Mouse (Mus musculus): ENCODE results near the gene Gxylt1. TPM values are rescaled to one million over a fixed set of nuclear protein-coding genes. Genes with fewer than 3 reads are reported as not detected.

Gxylt1 gene
- polyA plus RNA-seq, 1 experiment from 2014 or later, result 11.5 TPM

DNA sequence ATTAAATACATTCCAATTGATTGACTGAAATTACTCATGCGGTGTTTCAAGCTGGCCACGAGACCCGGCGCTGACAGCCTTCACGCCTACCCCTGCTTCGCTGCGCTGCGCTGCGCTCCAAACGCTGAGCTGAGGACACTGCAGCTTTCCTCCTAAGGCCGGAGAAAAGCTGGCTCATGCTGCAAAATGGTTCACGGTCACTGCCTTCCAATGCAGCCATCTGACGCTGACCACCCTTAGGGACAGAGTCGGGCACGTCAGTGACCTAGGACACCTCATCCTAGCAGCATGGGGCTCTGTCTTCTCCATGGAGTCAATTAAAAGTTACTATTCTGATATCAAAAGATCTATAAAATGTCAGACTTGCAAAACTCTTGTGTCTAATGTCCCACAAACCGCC, 8.6 kb downstream of the Gxylt1 start:
- WGBS, result 84% methylated on average over 16 of the region's 16 CpGs
- no peak for ATAC-seq (ENCODE audit: insufficient read depth, low FRiP score)
- Histone ChIP-seq H3K9ac (ENCODE audit: low read length) (no peak overlapping the region), H3K4me1 (ENCODE audit: control insufficient read depth, insufficient read depth, low read length) (peaks cover 8% of the 10 kb centered on the region; the same call in 1 of the 2 replicates), H3K27me3 (ENCODE audit: control insufficient read depth, insufficient read depth, low read length) (no peaks in the 10 kb centered on the region), H3K4me2 (ENCODE audit: low read depth, low read length) (no peak overlapping the region), H3K36me3 (ENCODE audit: control insufficient read depth, insufficient read depth, low read length) (no peaks in the 10 kb centered on the region), H3K9me3 (replicated peaks; ENCODE audit: control insufficient read depth, low read length) (no peaks in the 10 kb centered on the region), H3K4me3 (replicated peaks; ENCODE audit: low read length) (no peak overlapping the region), H3K27ac (ENCODE audit: low read length) (no peak overlapping the region)

DNA sequence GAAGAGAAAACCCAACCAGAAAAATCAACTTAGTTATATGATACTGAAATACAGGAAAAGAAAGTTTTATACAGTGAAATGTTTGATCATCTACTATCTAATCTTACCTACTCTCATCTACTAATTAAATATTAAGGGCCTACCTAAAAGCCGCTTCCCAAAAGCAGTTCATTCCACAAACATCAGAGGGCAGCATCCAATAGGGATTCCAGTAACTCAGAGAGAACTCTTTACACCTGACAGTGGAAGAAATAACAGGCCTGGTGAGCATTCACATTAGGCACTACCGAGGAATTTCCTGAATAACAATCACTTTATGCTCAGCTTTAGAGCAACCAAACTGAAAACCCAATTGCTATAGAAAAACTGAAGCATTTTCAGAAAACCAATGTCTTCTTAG, 9.3 kb downstream of the Gxylt1 start:
- H3K27ac ChIP-seq (ENCODE audit: low read length), result no peak overlapping the region
- ATAC-seq (ENCODE audit: insufficient read depth, low FRiP score), result no peak
- H3K9me3 ChIP-seq (replicated peaks; ENCODE audit: control insufficient read depth, low read length), result no peaks in the 10 kb centered on the region
- H3K4me3 ChIP-seq (replicated peaks; ENCODE audit: low read length), result no peak overlapping the region
- no peaks in the 10 kb centered on the region for H3K27me3 ChIP-seq (ENCODE audit: control insufficient read depth, insufficient read depth, low read length)
- no peaks in the 10 kb centered on the region for H3K36me3 ChIP-seq (ENCODE audit: control insufficient read depth, insufficient read depth, low read length)
- no peak overlapping the region for H3K4me2 ChIP-seq (ENCODE audit: low read depth, low read length)
- H3K9ac ChIP-seq (ENCODE audit: low read length), result no peak overlapping the region
- WGBS, result 41% methylated on average over 2 of the region's 2 CpGs
- peaks cover 8% of the 10 kb centered on the region; the same call in 1 of the 2 replicates for H3K4me1 ChIP-seq (ENCODE audit: control insufficient read depth, insufficient read depth, low read length)

DNA sequence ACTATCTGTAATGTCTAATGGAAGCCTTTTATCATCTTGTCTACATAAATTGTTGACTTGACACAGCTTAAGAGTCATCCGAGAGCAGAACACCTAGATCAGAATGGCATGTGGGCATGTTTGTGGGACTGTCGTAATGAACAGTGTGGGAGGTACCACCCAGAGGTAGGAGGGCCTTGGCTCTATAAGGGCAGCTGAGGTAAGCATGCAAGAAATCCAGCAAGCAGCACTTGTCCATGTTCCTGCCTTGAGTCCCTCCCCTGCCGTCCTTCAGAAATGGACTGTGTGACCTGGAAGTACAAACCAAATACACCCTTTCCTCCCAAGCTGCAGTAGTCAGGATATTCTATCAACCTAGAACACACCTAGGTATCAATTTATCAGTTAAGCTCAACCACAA, 9.7 kb downstream of the Gxylt1 start:
- Histone ChIP-seq H3K4me1 (ENCODE audit: control insufficient read depth, insufficient read depth, low read length) (peaks cover 8% of the 10 kb centered on the region; the same call in 1 of the 2 replicates), H3K4me2 (ENCODE audit: low read depth, low read length) (no peak overlapping the region), H3K4me3 (replicated peaks; ENCODE audit: low read length) (no peak overlapping the region), H3K9ac (ENCODE audit: low read length) (no peak overlapping the region), H3K9me3 (replicated peaks; ENCODE audit: control insufficient read depth, low read length) (no peaks in the 10 kb centered on the region), H3K27me3 (ENCODE audit: control insufficient read depth, insufficient read depth, low read length) (no peaks in the 10 kb centered on the region), H3K27ac (ENCODE audit: low read length) (no peak overlapping the region), H3K36me3 (ENCODE audit: control insufficient read depth, insufficient read depth, low read length) (no peaks in the 10 kb centered on the region)
- no peak for ATAC-seq (ENCODE audit: insufficient read depth, low FRiP score)
- WGBS, result 57% methylated on average over 3 of the region's 3 CpGs

GRCm38 (mm10) chr15:93264221-93264620, 10.8 kb downstream of the Gxylt1 start:
- 80% methylated on average over 3 of the region's 3 CpGs for WGBS
- Histone ChIP-seq H3K4me2 (ENCODE audit: low read depth, low read length) (no peak overlapping the region), H3K4me3 (replicated peaks; ENCODE audit: low read length) (no peak overlapping the region), H3K9me3 (replicated peaks; ENCODE audit: control insufficient read depth, low read length) (no peaks in the 10 kb centered on the region), H3K36me3 (ENCODE audit: control insufficient read depth, insufficient read depth, low read length) (no peaks in the 10 kb centered on the region), H3K27me3 (ENCODE audit: control insufficient read depth, insufficient read depth, low read length) (no peaks in the 10 kb centered on the region), H3K27ac (ENCODE audit: low read length) (no peak overlapping the region), H3K4me1 (ENCODE audit: control insufficient read depth, insufficient read depth, low read length) (peaks cover 8% of the 10 kb centered on the region; the same call in 1 of the 2 replicates), H3K9ac (ENCODE audit: low read length) (no peak overlapping the region)
- ATAC-seq (ENCODE audit: insufficient read depth, low FRiP score), result no peak

- no peak overlapping the region for H3K9ac ChIP-seq (ENCODE audit: low read length)
- H3K4me2 ChIP-seq (ENCODE audit: low read depth, low read length), result no peak overlapping the region
- H3K4me3 ChIP-seq (replicated peaks; ENCODE audit: low read length), result no peak overlapping the region
- 74% methylated on average over 7 of the region's 7 CpGs for WGBS
- ATAC-seq (ENCODE audit: insufficient read depth, low FRiP score), result no peak
- H3K9me3 ChIP-seq (replicated peaks; ENCODE audit: control insufficient read depth, low read length), result no peaks in the 10 kb centered on the region
- H3K36me3 ChIP-seq (ENCODE audit: control insufficient read depth, insufficient read depth, low read length), result 0 out of 2 replicates have a peak, but pooled peaks cover 2% of the 10 kb centered on the region
- no peaks in the 10 kb centered on the region for H3K27me3 ChIP-seq (ENCODE audit: control insufficient read depth, insufficient read depth, low read length)
- peaks cover 8% of the 10 kb centered on the region; the same call in 1 of the 2 replicates for H3K4me1 ChIP-seq (ENCODE audit: control insufficient read depth, insufficient read depth, low read length)
- no peak overlapping the region for H3K27ac ChIP-seq (ENCODE audit: low read length)
Measured at GRCm38 (mm10) chr15:93263566-93263965, 11.4 kb downstream of the Gxylt1 start.

DNA sequence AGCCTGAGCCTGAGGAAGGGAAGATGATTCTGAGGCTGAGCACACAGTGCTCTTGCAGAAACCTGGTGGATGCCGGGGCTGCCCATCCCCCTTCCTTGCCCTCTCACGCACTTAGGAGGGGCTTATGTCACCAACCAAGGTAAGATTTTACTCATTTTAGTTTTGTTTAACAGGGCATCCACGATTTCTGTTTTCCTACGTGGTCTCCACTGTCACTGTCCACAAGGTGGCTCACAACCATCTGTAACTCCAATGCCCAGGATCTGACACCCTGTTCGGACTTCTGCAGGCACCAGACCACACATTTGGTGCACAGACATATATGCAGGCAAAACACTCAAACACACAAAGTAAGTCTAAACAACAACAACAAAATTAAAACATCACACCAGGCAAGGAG, 12.2 kb downstream of the Gxylt1 start:
- no peaks in the 10 kb centered on the region for H3K9me3 ChIP-seq (replicated peaks; ENCODE audit: control insufficient read depth, low read length)
- no peak for ATAC-seq (ENCODE audit: insufficient read depth, low FRiP score)
- no peaks in the 10 kb centered on the region for H3K27me3 ChIP-seq (ENCODE audit: control insufficient read depth, insufficient read depth, low read length)
- no peak overlapping the region for H3K27ac ChIP-seq (ENCODE audit: low read length)
- H3K9ac ChIP-seq (ENCODE audit: low read length), result no peak overlapping the region
- H3K4me1 ChIP-seq (ENCODE audit: control insufficient read depth, insufficient read depth, low read length), result peaks cover 4% of the 10 kb centered on the region; the same call in 1 of the 2 replicates
- H3K4me3 ChIP-seq (replicated peaks; ENCODE audit: low read length), result no peak overlapping the region
- H3K4me2 ChIP-seq (ENCODE audit: low read depth, low read length), result no peak overlapping the region
- WGBS, result 46% methylated on average over 5 of the region's 5 CpGs
- H3K36me3 ChIP-seq (ENCODE audit: control insufficient read depth, insufficient read depth, low read length), result peaks cover 7% of the 10 kb centered on the region

GRCm38 (mm10) chr15:93262274-93262673, 12.7 kb downstream of the Gxylt1 start:
- no peak for ATAC-seq (ENCODE audit: insufficient read depth, low FRiP score)
- 74% methylated on average over 5 of the region's 5 CpGs for WGBS
- H3K9me3 ChIP-seq (replicated peaks; ENCODE audit: control insufficient read depth, low read length), result no peaks in the 10 kb centered on the region

GRCm38 (mm10) chr15:93259933-93260332, 15.0 kb downstream of the Gxylt1 start:
- ATAC-seq (ENCODE audit: insufficient read depth, low FRiP score), result no peak
- Histone ChIP-seq H3K36me3 (ENCODE audit: control insufficient read depth, insufficient read depth, low read length) (peaks cover 7% of the 10 kb centered on the region), H3K27ac (ENCODE audit: low read length) (no peak overlapping the region), H3K4me3 (replicated peaks; ENCODE audit: low read length) (no peak overlapping the region), H3K9ac (ENCODE audit: low read length) (no peak overlapping the region), H3K4me2 (ENCODE audit: low read depth, low read length) (no peak overlapping the region), H3K4me1 (ENCODE audit: control insufficient read depth, insufficient read depth, low read length) (peaks cover 4% of the 10 kb centered on the region; the same call in 1 of the 2 replicates), H3K9me3 (replicated peaks; ENCODE audit: control insufficient read depth, low read length) (no peaks in the 10 kb centered on the region), H3K27me3 (ENCODE audit: control insufficient read depth, insufficient read depth, low read length) (no peaks in the 10 kb centered on the region)
- 82% methylated on average over 8 of the region's 8 CpGs for WGBS

More at GRCm38 (mm10) chr15:93262274-93262673, 12.7 kb downstream of the Gxylt1 start:
- no peak overlapping the region for H3K27ac ChIP-seq (ENCODE audit: low read length)
- no peak overlapping the region for H3K4me3 ChIP-seq (replicated peaks; ENCODE audit: low read length)
- peaks cover 7% of the 10 kb centered on the region for H3K36me3 ChIP-seq (ENCODE audit: control insufficient read depth, insufficient read depth, low read length)
- H3K4me1 ChIP-seq (ENCODE audit: control insufficient read depth, insufficient read depth, low read length), result peaks cover 4% of the 10 kb centered on the region; the same call in 1 of the 2 replicates
- H3K9ac ChIP-seq (ENCODE audit: low read length), result no peak overlapping the region
- no peak overlapping the region for H3K4me2 ChIP-seq (ENCODE audit: low read depth, low read length)
- no peaks in the 10 kb centered on the region for H3K27me3 ChIP-seq (ENCODE audit: control insufficient read depth, insufficient read depth, low read length)

- Histone ChIP-seq H3K4me1 (ENCODE audit: control insufficient read depth, insufficient read depth, low read length) (no peaks in the 10 kb centered on the region), H3K36me3 (ENCODE audit: control insufficient read depth, insufficient read depth, low read length) (peaks cover 7% of the 10 kb centered on the region), H3K4me3 (replicated peaks; ENCODE audit: low read length) (no peak overlapping the region), H3K4me2 (ENCODE audit: low read depth, low read length) (no peak overlapping the region), H3K27me3 (ENCODE audit: control insufficient read depth, insufficient read depth, low read length) (no peaks in the 10 kb centered on the region), H3K27ac (ENCODE audit: low read length) (no peak overlapping the region), H3K9ac (ENCODE audit: low read length) (no peak overlapping the region), H3K9me3 (replicated peaks; ENCODE audit: control insufficient read depth, low read length) (no peaks in the 10 kb centered on the region)
- WGBS, result 82% methylated on average over 10 of the region's 10 CpGs
- no peak for ATAC-seq (ENCODE audit: insufficient read depth, low FRiP score)
Measured at GRCm38 (mm10) chr15:93255295-93255694, 19.7 kb downstream of the Gxylt1 start.
